Mouse (Mus musculus): Measurements from ENCODE around the gene Plac1.

Plac1 gene

DNA sequence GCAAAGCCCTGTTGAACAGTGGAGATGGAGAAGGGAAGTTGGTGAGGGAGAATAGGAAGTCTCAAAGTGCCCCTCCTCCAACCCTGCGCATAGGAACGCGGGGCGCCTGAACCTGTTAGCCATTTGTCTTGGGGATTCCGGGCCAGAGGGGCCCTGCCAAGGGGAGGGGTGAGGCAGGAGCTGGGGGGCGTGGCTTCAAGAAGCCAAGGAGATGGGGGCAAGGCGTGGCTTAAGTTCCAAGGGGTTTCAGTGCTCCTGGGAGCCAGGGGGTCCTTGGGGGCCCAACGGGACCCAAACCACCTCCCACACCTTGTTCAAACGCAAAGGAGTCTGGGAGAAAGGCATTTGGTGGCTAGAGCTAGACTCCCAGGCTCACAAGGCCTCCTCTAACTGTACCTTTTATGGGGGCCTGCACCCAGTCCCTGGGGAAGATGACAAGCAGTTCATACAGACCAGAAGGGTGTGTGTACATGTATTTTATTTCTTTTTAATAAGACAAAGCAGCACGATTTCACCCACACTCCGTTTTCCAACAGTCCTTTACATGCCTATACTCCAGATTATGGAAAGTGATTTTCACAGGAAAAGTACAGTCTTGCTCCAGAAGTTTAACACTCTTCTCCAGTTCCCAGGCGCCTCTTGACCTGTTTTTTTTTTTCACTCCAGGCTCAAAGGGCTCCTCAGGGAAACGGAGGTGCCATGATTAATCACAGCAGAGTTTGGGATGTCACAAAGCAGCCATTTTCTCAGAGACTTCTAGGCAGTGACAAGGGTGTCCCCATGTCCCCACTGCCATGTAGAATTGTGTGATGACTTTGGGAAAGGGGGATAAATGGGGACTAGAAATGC, 187.0 kb downstream of the Plac1 start:
- in situ Hi-C loops (cut with MboI; ENCODE audit: low sequenced_read_pairs): no loop called here

DNA sequence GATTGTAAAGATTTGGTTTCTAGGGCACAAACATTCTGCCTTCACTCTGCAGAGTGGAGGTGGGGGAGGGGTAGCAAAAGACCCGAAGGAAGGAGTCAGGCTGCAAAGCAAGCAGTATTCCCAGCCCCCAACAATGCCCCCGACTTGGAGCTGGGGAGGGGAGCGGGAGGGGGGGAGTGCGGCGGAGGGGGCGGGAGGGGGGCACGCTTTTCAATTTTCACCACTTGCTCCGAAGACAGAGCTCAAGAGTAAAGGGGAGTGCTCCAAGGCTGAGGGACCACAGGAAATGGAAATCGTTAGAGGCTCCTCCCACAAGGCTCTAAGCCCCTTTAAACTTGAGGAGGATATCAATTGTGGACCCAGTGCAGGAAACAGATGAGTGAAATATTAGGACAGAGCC, 189.6 kb downstream of the Plac1 start:
- in situ Hi-C loops (cut with MboI; ENCODE audit: low sequenced_read_pairs): no loop called here

DNA sequence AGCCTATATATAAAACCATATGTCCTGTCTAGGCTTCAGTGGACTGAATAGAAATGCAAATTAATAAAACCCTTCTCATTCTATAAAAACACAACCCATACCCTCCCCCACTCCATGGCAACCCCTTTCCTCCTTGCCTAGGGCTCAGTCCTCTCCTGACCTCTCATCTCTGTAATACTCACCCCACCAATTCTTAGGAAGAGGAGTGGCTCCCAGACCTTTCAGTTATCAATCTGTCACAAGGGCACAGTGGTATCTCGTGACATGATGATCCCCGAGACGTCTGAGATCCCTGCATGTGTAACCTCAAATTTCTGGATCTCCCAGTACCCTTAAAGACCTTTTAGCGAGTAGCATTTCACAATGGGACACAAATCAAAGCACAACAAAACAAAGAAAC, 190.7 kb downstream of the Plac1 start:
- in situ Hi-C loops (cut with MboI; ENCODE audit: low sequenced_read_pairs): no loop called here

DNA sequence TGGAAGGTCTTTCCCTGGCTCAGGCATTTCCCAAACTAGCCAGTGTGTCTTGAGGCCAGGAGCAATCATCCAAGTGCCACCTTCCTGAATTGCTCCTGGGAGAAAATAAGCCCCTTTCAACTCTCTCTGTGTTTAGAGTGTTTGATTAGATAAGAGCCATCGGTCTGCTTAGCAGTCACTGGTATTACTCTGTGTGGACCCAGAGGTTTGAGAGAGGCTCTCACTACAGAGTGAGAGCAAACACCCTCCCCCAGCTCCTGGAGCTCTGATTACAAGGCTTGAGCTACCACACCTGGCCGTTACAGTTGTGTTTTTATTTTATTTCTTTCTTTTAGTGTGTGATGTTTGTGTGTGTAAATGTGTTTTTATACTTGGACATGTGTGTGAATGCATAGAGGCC, 193.0 kb downstream of the Plac1 start:
- in situ Hi-C loops (cut with MboI; ENCODE audit: low sequenced_read_pairs): no loop called here

DNA sequence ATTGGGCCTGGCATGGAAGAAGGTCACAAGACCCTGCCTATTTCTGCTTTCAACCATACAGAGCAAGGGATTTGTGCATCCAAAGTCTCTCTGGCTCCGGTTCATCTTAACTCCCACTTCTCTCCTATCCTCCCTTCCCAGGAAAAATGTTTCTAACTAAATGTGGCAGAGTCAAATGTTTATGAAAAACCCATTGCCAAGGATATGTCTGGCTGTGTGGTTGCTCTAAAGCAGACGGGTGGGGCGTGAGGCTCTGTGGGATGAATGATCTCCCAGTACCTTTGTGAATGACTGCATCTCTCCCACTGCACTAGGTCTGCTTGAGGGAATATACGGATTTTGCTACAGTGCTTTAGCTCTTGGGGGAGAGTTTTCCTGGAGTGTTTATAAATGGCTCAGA, 193.9 kb downstream of the Plac1 start:
- in situ Hi-C loops (cut with MboI; ENCODE audit: low sequenced_read_pairs): no loop called here

DNA sequence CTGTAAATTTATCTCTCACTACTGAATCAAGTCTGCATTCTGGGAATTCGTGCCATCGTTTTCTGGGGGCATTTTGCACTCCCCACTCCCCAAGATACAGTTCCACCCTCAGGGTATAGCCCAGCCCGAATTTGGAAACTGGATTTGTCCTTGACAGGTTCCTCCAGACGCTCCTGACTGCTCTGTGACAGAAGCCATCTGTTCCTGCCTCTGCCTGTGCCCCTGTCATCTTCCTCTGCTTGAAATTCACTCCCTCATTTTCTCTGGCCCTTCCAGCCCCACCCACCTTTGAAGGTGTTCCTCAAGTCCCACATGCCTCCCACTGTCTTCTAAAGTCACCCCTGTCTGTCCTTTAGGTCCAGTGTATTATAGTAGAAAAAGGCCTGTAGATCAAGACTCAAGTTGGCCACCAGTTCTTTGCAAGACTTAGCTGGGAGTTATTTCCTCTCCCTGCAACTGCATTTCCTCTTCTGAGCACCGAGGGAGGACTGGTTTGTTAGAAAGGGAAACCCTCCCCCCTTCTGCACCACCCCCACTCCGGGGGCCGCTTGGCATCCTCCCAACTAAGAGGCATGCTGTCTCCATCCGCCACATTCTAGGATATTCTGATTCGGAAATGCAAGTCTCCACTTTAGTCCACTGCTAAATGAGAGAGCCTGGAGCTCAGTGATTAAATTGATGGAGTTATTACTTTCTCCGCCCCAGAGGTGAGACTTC, 194.6 kb downstream of the Plac1 start:
- in situ Hi-C loops (cut with MboI; ENCODE audit: low sequenced_read_pairs): no loop called here

DNA sequence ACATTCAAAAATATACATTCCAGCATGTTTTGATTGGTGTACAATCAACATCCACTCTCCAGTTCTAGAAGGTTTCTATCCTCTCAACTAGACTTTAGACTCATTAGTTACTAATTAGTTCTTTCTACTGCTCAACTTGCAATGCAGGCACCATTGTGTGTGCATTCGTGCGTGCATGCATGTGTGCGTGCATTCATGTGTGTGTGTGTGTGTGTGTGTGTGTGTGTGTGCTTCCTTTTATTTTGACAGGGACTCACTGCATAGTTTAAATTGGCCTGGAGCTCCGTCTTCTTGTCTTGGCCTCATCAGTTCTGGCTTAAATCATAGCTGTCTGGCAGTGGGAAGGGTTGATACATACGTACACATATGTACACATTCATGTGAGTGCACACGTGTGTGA, 198.9 kb downstream of the Plac1 start:
- in situ Hi-C loops (cut with MboI; ENCODE audit: low sequenced_read_pairs): no loop called here

DNA sequence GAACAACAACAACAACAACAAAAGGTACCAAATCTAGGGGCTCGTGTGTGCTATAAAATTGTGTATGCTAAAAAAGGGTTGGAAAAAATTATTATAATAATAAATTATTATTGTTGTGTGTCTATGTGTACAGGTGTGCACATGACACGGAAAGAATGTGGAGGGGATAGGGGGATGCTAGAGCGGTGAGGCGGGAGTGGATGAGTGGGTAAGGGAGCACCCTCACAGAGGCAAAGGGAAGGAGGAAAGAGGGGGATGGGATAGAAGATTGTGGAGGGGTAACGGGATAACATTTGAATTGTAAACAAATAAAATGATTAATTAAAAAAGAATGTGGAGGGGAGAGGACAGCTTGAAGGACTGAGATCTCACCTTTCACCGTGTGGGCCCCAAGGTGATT, 199.8 kb downstream of the Plac1 start:
- in situ Hi-C loops (cut with MboI; ENCODE audit: low sequenced_read_pairs): no loop called here

DNA sequence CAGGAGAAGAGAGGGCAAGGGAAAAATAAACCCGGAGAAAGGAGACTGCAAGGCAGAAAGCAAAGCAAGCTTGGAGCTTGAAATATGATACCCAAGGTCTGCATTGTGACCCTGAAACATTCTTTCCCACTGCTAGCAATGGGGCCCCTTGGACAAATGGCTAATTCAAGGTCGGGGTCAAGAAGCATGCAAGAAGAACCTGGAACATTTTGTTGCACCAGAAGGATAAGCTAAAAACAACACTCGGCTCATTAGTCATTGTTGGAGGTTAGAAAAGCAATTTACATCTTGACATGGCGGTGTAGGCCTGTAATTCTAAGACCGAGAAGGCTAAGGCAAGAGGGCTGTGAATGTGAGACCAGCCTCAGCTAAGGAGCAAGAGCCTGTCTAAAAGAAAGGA, 200.3 kb downstream of the Plac1 start:
- in situ Hi-C loops (cut with MboI; ENCODE audit: low sequenced_read_pairs): no loop called here

DNA sequence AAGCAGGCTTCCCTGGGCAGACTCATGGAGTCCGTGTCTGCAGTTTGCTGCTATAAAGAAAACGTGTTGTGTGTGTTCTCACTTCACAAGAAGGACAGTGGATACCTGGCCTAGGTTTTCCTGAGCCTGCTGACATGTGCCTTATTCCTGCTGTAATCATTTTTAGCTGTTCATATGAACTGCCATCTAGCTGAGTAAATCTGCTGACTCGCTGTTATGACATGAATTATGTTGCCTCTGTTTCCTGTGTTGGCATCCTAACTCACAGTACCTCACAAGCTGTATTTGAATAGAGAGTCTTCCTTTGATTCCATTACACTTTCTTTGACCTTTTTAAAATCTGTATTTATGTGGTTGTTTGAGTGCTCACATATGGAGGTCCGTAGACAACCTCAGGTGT, 201.7 kb downstream of the Plac1 start:
- in situ Hi-C loops (cut with MboI; ENCODE audit: low sequenced_read_pairs): no loop called here

DNA sequence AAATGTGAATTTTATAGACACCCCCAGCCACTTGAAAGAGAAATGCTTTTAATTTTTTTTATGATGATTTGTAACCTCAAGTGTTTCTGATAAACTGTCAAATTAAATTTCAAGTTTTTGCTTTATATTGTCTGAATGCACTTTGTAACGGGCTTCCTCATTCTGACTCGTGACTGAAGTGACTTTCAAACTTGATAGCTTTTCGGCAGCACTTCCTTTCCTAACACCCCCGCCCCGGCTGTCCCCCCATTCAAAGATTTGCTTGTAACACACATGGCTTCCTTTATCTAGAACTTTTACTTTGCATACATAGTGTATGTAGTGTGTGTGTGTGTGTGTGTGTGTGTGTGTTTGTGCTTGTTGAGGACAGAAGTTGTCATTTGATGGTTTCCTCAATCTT, 210.4 kb downstream of the Plac1 start:
- in situ Hi-C loops (cut with MboI; ENCODE audit: low sequenced_read_pairs): no loop called here

DNA sequence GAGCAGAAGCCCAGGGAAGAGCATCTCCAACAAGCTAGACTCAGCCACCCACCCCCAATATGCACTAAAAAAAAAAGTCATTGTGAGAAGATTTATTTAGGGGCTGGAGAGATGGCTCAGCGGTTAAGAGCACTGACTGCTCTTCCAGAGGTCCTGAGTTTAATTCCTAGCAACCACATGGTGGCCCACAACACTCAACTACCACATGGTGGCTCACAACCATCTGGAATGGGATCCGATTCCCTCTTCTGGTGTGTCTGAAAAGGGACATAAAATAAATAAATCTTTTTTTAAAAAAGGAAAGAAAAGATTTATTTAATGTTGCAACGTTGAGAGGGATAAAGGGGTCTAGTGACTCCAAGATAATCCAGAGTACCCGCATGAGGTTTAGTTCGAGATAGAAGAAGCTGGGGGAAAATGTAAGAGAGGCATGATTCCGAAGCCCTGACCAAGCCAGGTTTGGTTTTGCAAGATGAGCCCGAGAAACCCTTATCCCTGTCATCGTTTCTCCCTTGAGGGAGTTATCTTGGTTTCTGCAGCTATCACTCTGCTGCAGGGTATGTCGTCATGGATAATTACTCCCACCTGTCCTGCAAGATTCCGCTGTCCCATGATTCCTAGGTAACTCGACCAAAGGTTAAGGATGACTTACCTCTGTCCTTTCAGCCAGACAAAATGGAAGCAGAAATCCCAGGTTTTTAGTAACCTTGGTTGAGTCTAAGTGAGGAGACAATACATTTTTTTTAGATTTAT, 214.3 kb downstream of the Plac1 start:
- in situ Hi-C loops (cut with MboI; ENCODE audit: low sequenced_read_pairs): no loop called here

DNA sequence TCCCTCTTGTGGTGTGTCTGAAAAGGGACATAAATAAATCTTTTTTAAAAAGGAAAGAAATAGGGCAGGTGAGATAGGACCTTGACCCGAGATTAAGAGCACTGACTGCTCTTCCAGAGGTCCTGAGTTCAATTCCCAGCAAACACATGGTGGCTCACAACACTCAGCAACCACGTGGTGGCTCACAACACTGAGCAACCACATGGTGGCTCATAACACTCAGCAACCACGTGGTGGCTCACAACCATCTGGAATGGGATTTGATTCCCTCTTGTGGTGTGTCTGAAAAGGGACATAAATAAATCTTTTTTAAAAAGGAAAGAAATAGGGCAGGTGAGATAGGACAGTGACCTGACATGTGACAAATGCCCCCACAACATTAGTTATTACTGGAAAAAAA, 215.6 kb downstream of the Plac1 start:
- in situ Hi-C loops (cut with MboI; ENCODE audit: low sequenced_read_pairs): loop anchor here (25.0 kb wide), 1 partner anchor 238 kb away; the partner anchor contains the start of genes Fam122b and Fam122c

DNA sequence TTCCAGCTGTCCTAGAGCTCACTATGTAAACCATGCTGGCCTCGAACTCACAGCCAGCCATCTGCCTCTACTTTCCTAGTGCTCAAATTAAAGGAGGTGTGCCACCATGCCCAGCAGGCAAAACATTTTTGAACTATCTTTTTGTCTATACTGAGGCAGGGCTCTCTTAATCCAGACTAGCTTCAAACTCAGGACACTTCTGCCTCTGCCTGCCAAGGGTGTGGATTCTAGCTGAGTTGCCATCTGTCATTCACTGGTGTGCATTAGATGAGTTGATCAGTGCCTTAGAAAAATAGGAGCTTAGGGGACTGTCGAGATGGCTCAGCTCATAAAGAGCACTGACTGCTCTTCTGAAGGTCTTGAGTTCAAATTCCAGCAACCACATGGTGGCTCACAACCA, 216.9 kb downstream of the Plac1 start:
- in situ Hi-C loops (cut with MboI; ENCODE audit: low sequenced_read_pairs): loop anchor here (25.0 kb wide), 1 partner anchor 239 kb away; the partner anchor contains the start of genes Fam122b and Fam122c
